Mouse (Mus musculus): ENCODE measurements around the gene Tcea3.

DNA sequence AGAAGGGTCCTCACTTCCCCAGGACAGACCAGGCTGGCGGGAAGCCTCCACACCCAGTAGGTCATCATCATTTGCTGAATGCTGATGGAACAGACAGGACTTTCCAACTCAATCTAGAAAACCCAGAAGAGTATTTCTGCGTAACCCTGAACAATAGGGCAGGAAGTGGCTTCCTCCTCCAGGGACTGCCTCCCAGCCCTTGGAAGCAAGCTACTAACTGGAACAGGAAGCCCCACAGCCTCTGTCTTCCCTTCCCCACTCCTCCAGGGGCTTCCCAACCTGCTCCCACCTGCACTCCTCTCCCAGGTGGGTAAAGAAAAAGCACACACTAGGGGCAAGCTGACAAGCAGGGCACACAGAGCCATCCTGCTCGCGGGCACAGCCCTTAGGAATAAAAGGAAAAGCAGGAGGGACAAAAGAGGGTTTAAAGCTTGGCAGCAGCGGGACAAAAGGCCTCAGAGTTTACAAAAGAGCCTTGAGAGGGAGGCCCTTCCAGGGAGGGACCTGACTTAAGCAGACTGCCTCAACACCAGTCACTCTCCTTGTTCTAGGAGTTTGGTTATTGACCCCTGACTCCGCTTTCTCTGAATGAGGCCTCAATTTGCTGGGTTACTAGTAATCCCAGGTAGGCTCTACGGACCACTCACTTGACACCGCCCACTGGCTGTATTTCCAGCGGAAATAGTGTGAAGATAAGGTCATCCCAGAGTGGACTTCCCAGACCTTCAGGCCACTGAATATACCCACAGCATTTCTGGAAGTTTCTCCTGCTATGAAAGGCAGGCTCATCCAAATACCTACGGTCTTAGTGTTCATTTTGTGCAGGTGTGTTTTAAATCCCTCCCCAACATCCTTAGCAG lies 35.3 kb downstream of the Tcea3 start:
- no peak for TF ChIP-seq POLR2A (IDR thresholded peaks at IDR 0.05; ENCODE audit: low read depth, low read length)
- no peak for TF ChIP-seq CTCF (IDR thresholded peaks at IDR 0.05; ENCODE audit: extremely low read depth, insufficient read depth, insufficient read length, insufficient replicate concordance)

Measured in spleen, adult 2 months (tissue).